Mouse (Mus musculus): ENCODE measurements around the gene Slc39a1.

The Slc39a1 gene

DNA sequence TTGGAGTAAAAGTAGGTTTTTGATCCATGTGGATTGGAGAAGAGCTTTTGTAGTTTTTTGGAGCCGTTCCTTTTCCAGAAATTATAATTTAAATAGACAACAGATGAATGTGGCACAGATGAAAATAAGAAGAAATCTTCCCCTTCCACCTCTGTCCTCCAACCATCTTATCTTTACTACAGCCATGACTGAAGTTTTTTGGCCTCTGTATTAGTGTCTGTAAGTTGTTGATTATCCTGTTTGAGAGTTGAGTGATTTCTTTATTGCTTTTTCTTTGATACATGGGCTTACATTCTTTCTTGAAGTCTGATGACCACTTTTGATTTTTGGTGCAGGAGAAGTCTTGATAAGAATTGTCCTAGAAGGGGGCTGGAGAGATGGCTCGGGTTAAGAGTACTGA, 46.7 kb downstream of the Slc39a1 start:
- DNase-seq (ENCODE audit: low spot score): no peak

Measured in ovary, postnatal 36 days (tissue).